10 mouse cellular contexts compared by ENCODE assay signal in the genomic region with DNA sequence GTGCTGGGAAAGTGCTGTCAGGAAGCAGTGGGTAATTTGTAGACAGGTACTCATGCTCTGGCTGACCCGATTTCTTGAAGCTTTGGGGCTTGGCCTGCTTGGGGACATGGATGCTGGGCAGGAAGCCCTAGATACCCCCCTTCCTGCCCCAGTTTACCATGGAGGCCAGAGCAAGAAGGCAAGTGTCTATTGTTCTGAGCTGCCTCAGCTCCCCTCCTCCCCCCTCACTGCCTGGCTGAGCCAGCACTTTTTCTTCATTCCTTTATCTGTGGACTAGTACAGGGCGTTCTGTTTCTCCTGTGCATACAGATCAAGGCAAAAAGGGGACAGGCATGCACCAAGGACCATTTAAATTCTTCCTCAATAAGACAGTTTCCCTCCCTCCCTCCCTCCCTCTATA. TPM values are rescaled to one million over a fixed set of nuclear protein-coding genes. Genes with fewer than 3 reads are reported as not detected.
DNase-seq lines count a peak whose midpoint lies in the region; ATAC-seq lines count a peak whose summit lies in the region.
"Had no signal": no experiment of that assay in that cellular context is flagged by ENCODE, and none has a peak within 500 bp of the region (broad histone marks: within the 10 kb centered on the region; RNA-seq: fewer than 3 reads in every experiment).

No protein-coding gene starts in this region.

- H3K36me3 ChIP-seq in forebrain, embryonic 13.5 days (ENCODE audit: poor library complexity, severe bottlenecking) = 0 out of 2 replicates have a peak, but pooled peaks cover 3% of the 10 kb centered on the region
- no peaks in the 10 kb centered on the region for H3K36me3 ChIP-seq in forebrain, embryonic 15.5 days
- H3K36me3 ChIP-seq in megakaryocyte, embryonic 14.5 days (replicated peaks; ENCODE audit: low read length) = peaks cover 84% of the 10 kb centered on the region
- H3K36me3 ChIP-seq in midbrain, embryonic 11.5 days (ENCODE audit: control insufficient read depth, insufficient read depth, low read length) = no peaks in the 10 kb centered on the region

- H3K9me3 ChIP-seq in forebrain, embryonic 13.5 days (replicated peaks) = no peaks in the 10 kb centered on the region
- H3K9me3 ChIP-seq in forebrain, embryonic 15.5 days = no peaks in the 10 kb centered on the region
- H3K9me3 ChIP-seq in megakaryocyte, embryonic 14.5 days = no peaks in the 10 kb centered on the region
- no peaks in the 10 kb centered on the region for H3K9me3 ChIP-seq in midbrain, embryonic 11.5 days (ENCODE audit: control insufficient read depth, low read length)

- peak overlapping the region; percentile 30; the same call in 1 of the 2 replicates for H3K9ac ChIP-seq in forebrain, embryonic 13.5 days
- H3K9ac ChIP-seq in forebrain, embryonic 15.5 days (replicated peaks) = no peak overlapping the region
- no peak overlapping the region for H3K9ac ChIP-seq in midbrain, embryonic 11.5 days (ENCODE audit: low read length)

- H3K4me2 ChIP-seq in forebrain, embryonic 13.5 days = no peak overlapping the region
- no peak overlapping the region for H3K4me2 ChIP-seq in forebrain, embryonic 15.5 days (replicated peaks)
- H3K4me2 ChIP-seq in midbrain, embryonic 11.5 days = no peak overlapping the region

- no peak overlapping the region for H3K4me3 ChIP-seq in forebrain, embryonic 13.5 days
- H3K4me3 ChIP-seq in forebrain, embryonic 15.5 days = no peak overlapping the region
- H3K4me3 ChIP-seq in megakaryocyte, embryonic 14.5 days (replicated peaks) = peak overlapping the region; percentile 81
- H3K4me3 ChIP-seq in midbrain, embryonic 11.5 days (ENCODE audit: low read depth, low read length) = no peak overlapping the region

- no peak overlapping the region; the same call in 1 of the 2 replicates for H3K27ac ChIP-seq in forebrain, embryonic 13.5 days
- no peak overlapping the region for H3K27ac ChIP-seq in forebrain, embryonic 15.5 days (replicated peaks)
- H3K27ac ChIP-seq in midbrain, embryonic 11.5 days (ENCODE audit: low read depth, low read length) = no peak overlapping the region

- peak; percentile 40 to 79 for DNase-seq in frontal cortex, postnatal 10 days (ENCODE audit: low spot score in 2 of 2)
- DNase-seq in midbrain, embryonic 11.5 days (ENCODE audit: low spot score, missing footprints) = no peak
- DNase-seq in cerebellum, adult 11 months = no peak
- DNase-seq: cerebellum, adult 9-10 months; lung, postnatal 4 days had no signal

- H3K4me1 ChIP-seq in forebrain, embryonic 13.5 days = peaks cover 51% of the 10 kb centered on the region
- H3K4me1 ChIP-seq in forebrain, embryonic 15.5 days = peaks cover 36% of the 10 kb centered on the region
- H3K4me1 ChIP-seq in megakaryocyte, embryonic 14.5 days = peaks cover 100% of the 10 kb centered on the region
- H3K4me1 ChIP-seq in midbrain, embryonic 11.5 days (ENCODE audit: control insufficient read depth, insufficient read depth, low read length) = peaks cover 18% of the 10 kb centered on the region

- H3K27me3 ChIP-seq in forebrain, embryonic 13.5 days = no peaks in the 10 kb centered on the region
- no peaks in the 10 kb centered on the region for H3K27me3 ChIP-seq in forebrain, embryonic 15.5 days
- no peaks in the 10 kb centered on the region for H3K27me3 ChIP-seq in megakaryocyte, embryonic 14.5 days (replicated peaks)
- no peaks in the 10 kb centered on the region for H3K27me3 ChIP-seq in midbrain, embryonic 11.5 days (ENCODE audit: control insufficient read depth, insufficient read depth, low read length)

- no peak for ATAC-seq in forebrain, embryonic 13.5 days
- ATAC-seq in forebrain, embryonic 15.5 days (replicated peaks) = no peak
- no peak for ATAC-seq in megakaryocyte, adult 5-6 weeks (ENCODE audit: poor library complexity, severe bottlenecking)
- ATAC-seq in midbrain, embryonic 11.5 days (ENCODE audit: low FRiP score) = peak; percentile 23; the same call in 1 of the 2 replicates
- ATAC-seq in activated CD4-positive, CD25-positive, alpha-beta regulatory T cell, adult 4 months = no peak

- 33% methylated on average over 2 of the region's 2 CpGs for WGBS in forebrain, embryonic 13.5 days
- WGBS in forebrain, embryonic 15.5 days = 43% methylated on average over 2 of the region's 2 CpGs
- 51% methylated on average over 2 of the region's 2 CpGs for WGBS in midbrain, embryonic 11.5 days

RNA-seq across cellular contexts. Expression of a gene that starts 17.2 kb away (rescaled TPM):
- 51.3 and 52.5 TPM in 2 replicates for polyA plus RNA-seq in forebrain, embryonic 13.5 days (2015; fragmentation: Nextera tagmentation; extraction: Ambion mirVana)
- polyA plus RNA-seq in forebrain, embryonic 15.5 days (2015; fragmentation: Nextera tagmentation; extraction: Ambion mirVana) = 55.6 and 63.3 TPM in 2 replicates
- 504 and 573 TPM in 2 replicates for polyA plus RNA-seq in megakaryocyte, embryonic 14.5 days (2012; ENCODE audit: insufficient read depth, low replicate concordance)
- total RNA-seq in megakaryocyte, adult 5-6 weeks (2015) = 12.6 and 17.4 TPM in 2 replicates
- 12.0 and 16.1 TPM in 2 replicates for total RNA-seq in megakaryocyte, adult 5-6 weeks (2017)
- polyA plus RNA-seq in midbrain, embryonic 11.5 days (2014; fragmentation: Nextera tagmentation; extraction: Ambion mirVana) = 26.2 and 26.9 TPM in 2 replicates
- polyA plus RNA-seq in activated CD4-positive, CD25-positive, alpha-beta regulatory T cell, adult 4 months (2017; shearing (Covaris generic)) = 10 to 100 TPM in 1 of 2 experiments, 1 to 10 TPM in 1; 8.1 to 13.2 TPM

RNA-seq across cellular contexts. Expression of a gene that starts 53.6 kb away (rescaled TPM):
- polyA plus RNA-seq in forebrain, embryonic 13.5 days (2015; fragmentation: Nextera tagmentation; extraction: Ambion mirVana) = not detected in 2 replicates
- 0.09 and 0.11 TPM in 2 replicates for polyA plus RNA-seq in forebrain, embryonic 15.5 days (2015; fragmentation: Nextera tagmentation; extraction: Ambion mirVana)
- polyA plus RNA-seq in megakaryocyte, embryonic 14.5 days (2012; ENCODE audit: insufficient read depth, low replicate concordance) = not detected in 2 replicates
- not detected in 2 replicates for total RNA-seq in megakaryocyte, adult 5-6 weeks (2015)
- total RNA-seq in megakaryocyte, adult 5-6 weeks (2017) = not detected in 2 replicates
- polyA plus RNA-seq in midbrain, embryonic 11.5 days (2014; fragmentation: Nextera tagmentation; extraction: Ambion mirVana) = 0.19 and 0.34 TPM in 2 replicates
- polyA plus RNA-seq in activated CD4-positive, CD25-positive, alpha-beta regulatory T cell, adult 4 months (2017; shearing (Covaris generic)) = not detected

Comparison
In these comparisons a context has a peak if more than half of its experiments do, and no peak if none do; other contexts are left out.
1. DNase-seq: peak in frontal cortex, postnatal 10 days (2 of 2); none in midbrain, embryonic 11.5 days (single experiment) and cerebellum, adult 11 months (single experiment).